Comparison of ENCODE assay signal across 18 mouse cellular contexts in genomic region chr5:138687453-138687852, GRCm38 (mm10).
"Had no signal": no experiment of that assay in that cellular context is flagged by ENCODE, and none has a peak within 500 bp of the region (broad histone marks: within the 10 kb centered on the region; RNA-seq: fewer than 3 reads in every experiment).

No protein-coding gene starts in this region.

- H3K4me1 ChIP-seq: liver, embryonic 13.5 days; neural tube, embryonic 12.5 days; neural tube, embryonic 15.5 days had no signal

- H3K36me3 ChIP-seq: liver, embryonic 13.5 days; neural tube, embryonic 12.5 days; neural tube, embryonic 15.5 days had no signal

- DNase-seq: kidney, adult 18-20 months; kidney, adult 9 months; kidney, postnatal 14 days; kidney, postnatal 4 days; layer of hippocampus, adult 9-11 months; liver, embryonic 13.5 days; lung, adult 2 months; lung, postnatal 14 days; lung, postnatal 4 days; midbrain, embryonic 14.5 days; right cerebral cortex, adult 18-20 months; right cerebral cortex, postnatal 14 days; right cerebral cortex, postnatal 4 days; thymus, postnatal 25 days had no signal

- H3K4me2 ChIP-seq: liver, embryonic 13.5 days; midbrain, embryonic 11.5 days; neural tube, embryonic 12.5 days; neural tube, embryonic 15.5 days had no signal

- H3K27me3 ChIP-seq: liver, embryonic 13.5 days; neural tube, embryonic 12.5 days; neural tube, embryonic 15.5 days had no signal

- H3K27ac ChIP-seq: layer of hippocampus, adult 2 months; liver, embryonic 13.5 days; neural tube, embryonic 12.5 days; neural tube, embryonic 15.5 days had no signal

- H3K4me3 ChIP-seq: layer of hippocampus, adult 2 months; liver, embryonic 13.5 days; neural tube, embryonic 12.5 days; neural tube, embryonic 15.5 days had no signal

- H3K9me3 ChIP-seq: liver, embryonic 13.5 days; neural tube, embryonic 12.5 days; neural tube, embryonic 15.5 days had no signal

- H3K9ac ChIP-seq: liver, embryonic 13.5 days; neural tube, embryonic 12.5 days; neural tube, embryonic 15.5 days had no signal
